Mouse (Mus musculus) pancreas, adult 10 weeks (tissue): ENCODE measurements around the gene Fkbp9. TPM values are rescaled to one million over a fixed set of nuclear protein-coding genes. Genes with fewer than 3 reads are reported as not detected.

Experiments
- polyA plus RNA-seq: library from polyadenylated mRNA; stranded (reverse); fragments of 350-450 nt; fragmentation: Illumina TruSeq; extraction: RNeasy Lipid Tissue Mini Kit (QIAGEN cat#74804); gene quantifications from one replicate; pipeline ENCODE4 v1.2.3, GENCODE M21; 2015; ENCODE audit warnings: low read depth, low replicate concordance; ENCODE audit not compliant: insufficient read depth

Gene Fkbp9
- 30.1 TPM for polyA plus RNA-seq

GRCm38 (mm10) chr6:56831697-56832406, at the start of gene Fkbp9:
TSS of gene Fkbp9 (plus strand) at chr6:56832059.

DNA sequence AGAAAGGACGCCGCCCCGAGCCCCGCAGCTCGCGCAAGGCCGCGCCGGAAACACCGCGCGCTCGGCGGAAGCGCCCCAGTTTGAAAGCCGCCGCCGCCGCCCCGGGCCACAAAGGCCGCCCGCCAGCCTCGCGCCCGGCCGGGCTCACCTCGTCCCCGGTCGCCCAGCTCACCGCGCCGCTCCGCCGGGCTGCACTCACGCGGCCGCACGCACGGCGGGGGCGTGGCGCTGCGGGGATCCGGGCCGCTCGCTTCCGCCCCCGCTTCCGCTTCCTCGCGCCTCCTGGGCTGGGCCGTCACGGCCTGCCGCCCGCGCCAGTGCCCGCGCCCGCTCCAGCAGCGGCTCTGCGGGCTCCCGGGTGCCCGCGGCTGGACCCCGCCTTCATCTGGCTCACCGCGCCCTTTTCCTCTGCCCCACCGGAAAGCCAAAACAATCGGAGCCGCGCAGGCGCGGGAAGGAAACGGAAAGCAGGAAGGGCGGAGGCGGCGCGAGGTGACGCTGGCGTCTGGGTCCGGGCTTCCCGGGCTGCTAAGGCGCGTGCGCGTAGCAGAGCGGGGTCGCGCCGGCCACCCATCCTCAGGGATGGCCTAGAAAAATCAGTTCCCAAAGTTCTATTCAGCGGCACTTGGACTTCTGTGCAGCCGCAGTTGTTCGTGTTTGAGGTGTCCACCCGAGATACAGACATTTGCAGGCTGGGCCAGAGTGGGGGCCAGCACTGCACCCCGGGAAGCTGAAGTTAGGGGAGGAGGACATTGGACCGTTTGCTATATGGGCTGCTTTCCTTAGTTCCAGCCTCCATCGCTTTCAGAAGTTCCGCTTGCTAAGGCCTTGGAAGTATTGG, 34.3 kb upstream of the Fkbp9 start, which contains the start of gene Kbtbd2:
Kbtbd2 (minus strand) TSS at position 503 of the 841 bp plus-strand sequence.

DNA sequence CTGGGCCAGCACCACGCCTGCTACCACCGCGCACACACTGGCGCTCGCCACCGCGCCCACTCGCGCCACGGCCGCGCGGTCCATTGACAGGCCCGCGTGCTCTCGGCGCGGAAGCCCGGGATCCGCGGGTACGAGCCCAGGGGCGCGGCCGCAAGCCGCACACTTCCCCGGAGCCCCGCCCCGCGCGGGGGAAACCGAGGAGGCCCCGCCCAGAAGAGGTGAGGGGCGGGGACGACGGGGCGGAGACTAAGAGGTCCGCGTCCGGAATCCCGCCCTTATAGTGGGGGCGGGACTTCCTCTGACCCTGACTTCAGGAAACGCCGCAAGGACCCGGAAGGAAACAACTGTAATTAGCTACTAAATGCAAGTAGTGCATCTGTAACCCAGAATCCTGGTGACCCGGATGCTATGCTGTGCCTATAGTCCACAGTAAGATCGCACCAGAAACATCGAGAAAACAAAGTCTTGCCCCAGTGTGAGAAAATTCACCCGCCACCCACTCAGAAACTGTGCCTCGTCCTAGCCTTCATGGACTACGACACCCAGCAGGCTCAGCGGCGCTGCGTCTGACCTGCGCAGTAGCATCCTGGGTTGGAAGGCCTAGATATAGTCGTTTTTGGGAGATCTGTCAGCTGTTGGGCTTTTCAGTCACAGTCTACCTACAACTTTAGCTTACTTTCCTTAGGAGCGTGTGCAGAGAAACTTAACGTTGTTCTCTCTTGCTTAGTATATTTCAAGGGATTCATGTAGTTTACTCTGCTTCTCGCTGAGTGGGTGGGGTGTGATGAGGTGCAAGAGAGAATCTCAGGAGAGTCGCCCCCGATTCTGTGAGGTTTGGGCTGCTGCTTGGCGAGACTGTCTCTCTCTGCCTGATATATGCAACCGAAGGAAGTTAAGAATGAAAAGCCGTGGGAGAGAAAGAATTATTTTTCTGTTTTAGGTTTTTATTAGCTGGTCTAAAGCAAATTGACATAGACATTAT, 92.2 kb downstream of the Fkbp9 start, which contains the start of the genes Nt5c3 and Vmn1r4:
Nt5c3 (minus strand) TSS at position 207 of the 982 bp plus-strand sequence.
Vmn1r4 (plus strand) TSS at position 290 of the 982 bp plus-strand sequence.

Other genes with a start within 250 kb of the Fkbp9 start
- 10.7 TPM for gene Lsm5, start 127.3 kb upstream of the Fkbp9 start, polyA plus RNA-seq
- gene Avl9, start 117.2 kb upstream of the Fkbp9 start, polyA plus RNA-seq, result 4.7 TPM
- 5.5 TPM for gene Kbtbd2, start 34.2 kb upstream of the Fkbp9 start, polyA plus RNA-seq
- gene Nt5c3, start 91.9 kb downstream of the Fkbp9 start, polyA plus RNA-seq, result 17.4 TPM
- gene Vmn1r4, start 92.0 kb downstream of the Fkbp9 start, polyA plus RNA-seq, result not detected
- gene Vmn1r5, start 138.2 kb downstream of the Fkbp9 start, polyA plus RNA-seq, result not detected
- gene Vmn1r6, start 165.2 kb downstream of the Fkbp9 start, polyA plus RNA-seq, result not detected
- not detected for gene Vmn1r7, start 193.3 kb downstream of the Fkbp9 start, polyA plus RNA-seq
- not detected for gene Vmn1r8, start 200.2 kb downstream of the Fkbp9 start, polyA plus RNA-seq
- gene Vmn1r9, start 234.7 kb downstream of the Fkbp9 start, polyA plus RNA-seq, result not detected